ENCODE assay signal across 8 mouse cellular contexts in the genomic region with DNA sequence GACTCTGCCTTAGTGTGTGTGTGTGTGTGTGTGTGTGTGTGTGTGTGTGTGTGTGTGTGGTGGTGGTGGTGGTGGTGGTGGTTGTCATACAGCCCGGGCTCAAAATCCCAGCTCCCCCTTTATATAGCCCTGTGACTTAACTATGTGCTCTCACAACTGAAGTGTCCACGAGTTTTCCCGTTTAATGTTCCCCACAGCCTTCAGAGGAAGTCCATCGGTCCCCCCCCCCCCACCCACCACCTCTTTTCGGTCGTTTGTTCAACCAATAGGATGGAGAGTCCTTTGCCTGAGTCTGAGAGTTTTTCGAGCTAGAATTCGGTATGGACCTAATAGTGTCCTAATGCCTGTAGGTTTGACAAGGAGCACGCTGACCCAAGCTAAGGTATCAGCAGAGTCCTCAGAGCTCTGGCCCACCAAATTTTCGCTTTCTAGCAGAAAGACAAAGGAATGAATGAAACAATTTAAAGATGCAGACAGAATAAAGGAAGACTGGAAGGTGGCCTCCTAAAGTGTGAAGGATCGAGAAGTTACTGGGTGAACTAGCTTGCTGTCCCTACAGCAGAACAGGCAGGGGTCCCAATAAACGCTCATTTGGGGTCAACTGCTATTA. TPM values are rescaled to one million over a fixed set of nuclear protein-coding genes. Genes with fewer than 3 reads are reported as not detected.
A peak's percentile ranks its signal among the peaks of the same experiment; 100 is the strongest.
DNase-seq lines count a peak whose midpoint lies in the region; ATAC-seq and TF ChIP-seq lines count a peak whose summit lies in the region.

No protein-coding gene starts in this region.

- no peak for DNase-seq in heart, adult 9 months (ENCODE audit: low spot score in 2 of 2)
- no peak for DNase-seq in hindbrain, embryonic 10.5 days (ENCODE audit: low spot score)
- no peak for DNase-seq in natural killer cell, adult 2 months (ENCODE audit: low spot score in 2 of 2)
- DNase-seq in urinary bladder, postnatal 14 days (ENCODE audit: low spot score): no peak
- no peak for DNase-seq in right cerebral cortex, postnatal 25 days

- H3K4me3 ChIP-seq in heart, embryonic 11.5 days (ENCODE audit: low read depth, low read length): peak overlapping the region; percentile 65
- H3K4me3 ChIP-seq in E14TG2a.4 (replicated peaks; ENCODE audit: low read length) (peak overlapping the region; percentile 98), macrophage (ENCODE audit: inconsistent target) (peak overlapping the region; percentile 65)
- H3K4me3 ChIP-seq in hindbrain, embryonic 10.5 days: peak overlapping the region; percentile 91

- H3K36me3 ChIP-seq in heart, embryonic 11.5 days (ENCODE audit: control insufficient read depth, insufficient read depth, low read length): peaks cover 7% of the 10 kb centered on the region
- H3K36me3 ChIP-seq in E14TG2a.4 (ENCODE audit: insufficient read depth, low read length) (peaks cover 29% of the 10 kb centered on the region), macrophage (ENCODE audit: inconsistent target) (0 out of 2 replicates have a peak, but pooled peaks cover 6% of the 10 kb centered on the region)
- peaks cover 25% of the 10 kb centered on the region for H3K36me3 ChIP-seq in hindbrain, embryonic 10.5 days

- H3K27ac ChIP-seq in heart, embryonic 11.5 days (ENCODE audit: low read depth, low read length): no peak overlapping the region; the same call in 1 of the 2 replicates
- H3K27ac ChIP-seq in hindbrain, embryonic 10.5 days: peak overlapping the region; percentile 95
- no peak overlapping the region for H3K27ac ChIP-seq in macrophage

- no peaks in the 10 kb centered on the region for H3K9me3 ChIP-seq in heart, embryonic 11.5 days (replicated peaks; ENCODE audit: control insufficient read depth, low read length)
- no peaks in the 10 kb centered on the region for H3K9me3 ChIP-seq in E14TG2a.4 (ENCODE audit: low read length)
- H3K9me3 ChIP-seq in hindbrain, embryonic 10.5 days: no peaks in the 10 kb centered on the region

- ATAC-seq in heart, embryonic 11.5 days (replicated peaks; ENCODE audit: insufficient number of reproducible peaks, low FRiP score, low TSS enrichment): no peak

- no peak for TF ChIP-seq CTCF in E14TG2a.4 (conservative IDR thresholded peaks at IDR 0.05; ENCODE audit: low read length)

- peaks cover 40% of the 10 kb centered on the region for H3K79me2 ChIP-seq in macrophage (ENCODE audit: inconsistent target)

- peak overlapping the region; percentile 71; the same call in 1 of the 2 replicates for H3K9ac ChIP-seq in heart, embryonic 11.5 days (ENCODE audit: low read depth, low read length)

- no peaks in the 10 kb centered on the region for H3K27me3 ChIP-seq in heart, embryonic 11.5 days (ENCODE audit: control insufficient read depth, insufficient read depth, low read length)
- no peaks in the 10 kb centered on the region for H3K27me3 ChIP-seq in E14TG2a.4 (ENCODE audit: insufficient read depth, low read length)
- H3K27me3 ChIP-seq in hindbrain, embryonic 10.5 days (ENCODE audit: insufficient read depth, poor library complexity, severe bottlenecking): peaks cover 44% of the 10 kb centered on the region

- H3K4me2 ChIP-seq in heart, embryonic 11.5 days: peak overlapping the region; percentile 90

- peaks cover 54% of the 10 kb centered on the region for H3K4me1 ChIP-seq in heart, embryonic 11.5 days (ENCODE audit: control insufficient read depth, insufficient read depth, low read length)
- peaks cover 81% of the 10 kb centered on the region for H3K4me1 ChIP-seq in E14TG2a.4 (replicated peaks; ENCODE audit: low read depth, low read length)
- peaks cover 84% of the 10 kb centered on the region for H3K4me1 ChIP-seq in hindbrain, embryonic 10.5 days (replicated peaks)

- WGBS in heart, embryonic 11.5 days (ENCODE audit: insufficient replicate concordance): 32% methylated on average over 12 of the region's 12 CpGs
- 40% methylated on average over 12 of the region's 12 CpGs for WGBS in hindbrain, embryonic 10.5 days
- 30% methylated on average over 11 of the region's 12 CpGs for WGBS in macrophage (ENCODE audit: missing documents)

RNA-seq across cellular contexts. Expression of a gene that starts 1.1 kb away (rescaled TPM):
- polyA plus RNA-seq in heart, embryonic 11.5 days (2014; fragmentation: Nextera tagmentation; extraction: Ambion mirVana): 162 and 177 TPM in 2 replicates
- polyA plus RNA-seq in hindbrain, embryonic 10.5 days (2016; fragmentation: Nextera tagmentation; extraction: Ambion mirVana): 157 and 186 TPM in 2 replicates
- total RNA-seq in macrophage (2018; cell fraction: chromatin; rRNA removed): 10 to 100 TPM in 22 of 26 experiments, 1 to 10 TPM in 4; 5.2 to 52.6 (median 18.4) TPM
- total RNA-seq in macrophage (2018; cell fraction: cytosol; rRNA removed): 100 to 1,000 TPM in 19 of 26 experiments, 10 to 100 TPM in 7; 70.2 to 154 (median 105) TPM
- total RNA-seq in macrophage (2018; cell fraction: nucleus; rRNA removed): 10 to 100 TPM; 22.5 to 80.6 (median 39.4) TPM
- polyA plus RNA-seq in macrophage (2018): 51.9 to 204 TPM (median 81.4 TPM) in 3 replicates

RNA-seq across cellular contexts. Expression of a gene that starts 2.6 kb away (rescaled TPM):
- 17.2 and 20.1 TPM in 2 replicates for polyA plus RNA-seq in heart, embryonic 11.5 days (2014; fragmentation: Nextera tagmentation; extraction: Ambion mirVana)
- 22.3 and 28.3 TPM in 2 replicates for polyA plus RNA-seq in hindbrain, embryonic 10.5 days (2016; fragmentation: Nextera tagmentation; extraction: Ambion mirVana)
- 100 to 1,000 TPM in 11 of 26 experiments, 10 to 100 TPM in 15; 62.5 to 333 (median 91.9) TPM for total RNA-seq in macrophage (2018; cell fraction: chromatin; rRNA removed)
- 10 to 100 TPM in 24 of 26 experiments, 1 to 10 TPM in 2; 7.6 to 22.0 (median 14.4) TPM for total RNA-seq in macrophage (2018; cell fraction: cytosol; rRNA removed)
- total RNA-seq in macrophage (2018; cell fraction: nucleus; rRNA removed): 100 to 1,000 TPM in 2 of 26 experiments, 10 to 100 TPM in 24; 23.3 to 148 (median 41.0) TPM
- 15.2 to 25.2 TPM (median 24.8 TPM) in 3 replicates for polyA plus RNA-seq in macrophage (2018)

RNA-seq across cellular contexts. Expression of a gene that starts 6.6 kb away (rescaled TPM):
- 84.5 and 88.4 TPM in 2 replicates for polyA plus RNA-seq in heart, embryonic 11.5 days (2014; fragmentation: Nextera tagmentation; extraction: Ambion mirVana)
- 119 and 121 TPM in 2 replicates for polyA plus RNA-seq in hindbrain, embryonic 10.5 days (2016; fragmentation: Nextera tagmentation; extraction: Ambion mirVana)
- total RNA-seq in macrophage (2018; cell fraction: chromatin; rRNA removed): 10 to 100 TPM; 13.2 to 62.3 (median 33.3) TPM
- 100 to 1,000 TPM in 19 of 26 experiments, 10 to 100 TPM in 7; 83.0 to 136 (median 111) TPM for total RNA-seq in macrophage (2018; cell fraction: cytosol; rRNA removed)
- 100 to 1,000 TPM in 3 of 26 experiments, 10 to 100 TPM in 23; 35.1 to 113 (median 84.1) TPM for total RNA-seq in macrophage (2018; cell fraction: nucleus; rRNA removed)
- 146 to 269 TPM (median 153 TPM) in 3 replicates for polyA plus RNA-seq in macrophage (2018)

RNA-seq across cellular contexts. Expression of a gene that starts 13.8 kb away (rescaled TPM):
- polyA plus RNA-seq in heart, embryonic 11.5 days (2014; fragmentation: Nextera tagmentation; extraction: Ambion mirVana): 76.9 and 79.1 TPM in 2 replicates
- polyA plus RNA-seq in hindbrain, embryonic 10.5 days (2016; fragmentation: Nextera tagmentation; extraction: Ambion mirVana): 35.6 and 36.2 TPM in 2 replicates
- 10 to 100 TPM in 8 of 26 experiments, 1 to 10 TPM in 18; 1.6 to 28.5 (median 6.5) TPM for total RNA-seq in macrophage (2018; cell fraction: chromatin; rRNA removed)
- 100 to 1,000 TPM in 4 of 26 experiments, 10 to 100 TPM in 22; 33.0 to 110 (median 58.7) TPM for total RNA-seq in macrophage (2018; cell fraction: cytosol; rRNA removed)
- total RNA-seq in macrophage (2018; cell fraction: nucleus; rRNA removed): 10 to 100 TPM in 22 of 26 experiments, 1 to 10 TPM in 4; 8.1 to 47.9 (median 16.1) TPM
- 34.5 to 91.1 TPM (median 72.1 TPM) in 3 replicates for polyA plus RNA-seq in macrophage (2018)

RNA-seq across cellular contexts. Expression of a gene that starts 18.7 kb away (rescaled TPM):
- 26.3 and 28.5 TPM in 2 replicates for polyA plus RNA-seq in heart, embryonic 11.5 days (2014; fragmentation: Nextera tagmentation; extraction: Ambion mirVana)
- 18.7 and 23.3 TPM in 2 replicates for polyA plus RNA-seq in hindbrain, embryonic 10.5 days (2016; fragmentation: Nextera tagmentation; extraction: Ambion mirVana)
- 10 to 100 TPM in 19 of 26 experiments, 1 to 10 TPM in 7; 4.3 to 21.3 (median 12.2) TPM for total RNA-seq in macrophage (2018; cell fraction: chromatin; rRNA removed)
- total RNA-seq in macrophage (2018; cell fraction: cytosol; rRNA removed): 10 to 100 TPM; 15.3 to 25.2 (median 21.4) TPM
- total RNA-seq in macrophage (2018; cell fraction: nucleus; rRNA removed): 10 to 100 TPM in 17 of 26 experiments, 1 to 10 TPM in 9; 3.9 to 22.8 (median 13.6) TPM
- 18.1 to 21.0 TPM (median 19.3 TPM) in 3 replicates for polyA plus RNA-seq in macrophage (2018)
